Mouse (Mus musculus): ENCODE results near the gene Yme1l1.

DNA sequence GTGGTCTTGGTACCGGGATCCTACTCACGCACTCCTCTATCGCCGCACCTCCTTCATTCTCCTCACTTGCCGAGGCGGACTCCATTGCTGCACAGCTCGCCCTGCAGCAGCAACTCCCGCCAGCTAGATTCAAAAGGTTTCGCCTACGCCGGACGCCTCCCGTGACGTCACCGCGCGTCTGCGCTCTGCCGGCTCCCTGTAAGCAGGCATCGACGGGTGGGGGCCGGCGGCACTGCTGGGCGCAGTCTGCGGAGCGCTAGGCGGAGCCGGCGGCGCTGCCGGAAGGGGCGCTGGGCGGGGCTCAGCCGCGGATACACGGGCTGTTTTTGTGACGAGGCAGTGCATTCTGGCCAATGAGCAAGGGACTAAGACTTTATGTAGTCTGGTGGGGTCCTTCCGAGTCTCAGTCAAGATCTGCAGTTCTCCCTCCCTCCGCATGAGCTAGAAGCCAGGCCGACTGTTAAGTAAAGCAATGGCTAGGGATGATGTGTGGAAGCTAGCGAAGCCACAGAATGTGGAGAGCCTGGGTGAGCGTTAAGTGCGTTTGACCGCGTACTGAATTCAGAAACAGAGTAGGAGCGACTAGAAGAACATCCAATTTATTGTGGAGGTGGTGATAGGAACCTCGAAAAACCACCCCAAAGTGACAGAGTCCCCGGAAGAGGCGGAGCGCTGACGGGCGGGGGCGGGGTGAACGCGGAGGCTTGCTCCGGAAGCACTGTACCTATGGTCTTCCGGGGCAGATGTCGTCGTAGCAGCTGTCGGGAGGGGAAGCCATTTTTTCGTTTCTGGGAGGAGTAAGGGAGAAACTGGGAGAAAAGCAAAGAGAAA lies at the start of gene Yme1l1, which contains the start of gene Mastl:
- TF ChIP-seq POLR2A (IDR thresholded peaks at IDR 0.05; ENCODE audit: borderline replicate concordance, low read depth, low read length), result peak; percentile 53; the same call in 1 of the 2 replicates
- TF ChIP-seq CTCF (IDR thresholded peaks at IDR 0.05; ENCODE audit: low read depth, low read length), result no peak

All from bone marrow macrophage, adult 2 months (primary cell).